Mouse (Mus musculus): ENCODE data around the gene Plcb3. TPM values are rescaled to one million over a fixed set of nuclear protein-coding genes. Genes with fewer than 3 reads are reported as not detected.
A peak's percentile ranks its signal among the peaks of the same experiment; 100 is the strongest.

The Plcb3 gene
- polyA plus RNA-seq, 1 experiment from 2014 or later, result 198 TPM

- ATAC-seq, result peak; percentile 56
These were observed 56.2 kb downstream of the Plcb3 start for GRCm38 (mm10) chr19:6919876-6920740.

GRCm38 (mm10) chr19:6919431-6919830, 56.8 kb downstream of the Plcb3 start:
- ATAC-seq, result no peak
- peaks cover 7% of the 10 kb centered on the region; the same call in 1 of the 2 replicates for H3K27me3 ChIP-seq (replicated peaks; ENCODE audit: control insufficient read depth, insufficient read depth, low read length)
- H3K36me3 ChIP-seq (ENCODE audit: control insufficient read depth, insufficient read depth, low read length), result 0 out of 2 replicates have a peak, but pooled peaks cover 2% of the 10 kb centered on the region
- H3K9me3 ChIP-seq (ENCODE audit: control insufficient read depth, low read length), result no peaks in the 10 kb centered on the region
- peak overlapping the region; percentile 85 for H3K4me2 ChIP-seq (ENCODE audit: low read depth, low read length)
- H3K4me1 ChIP-seq (ENCODE audit: control insufficient read depth, insufficient read depth, low read length), result peaks cover 22% of the 10 kb centered on the region
- peak overlapping the region; percentile 90 for H3K9ac ChIP-seq (ENCODE audit: low read depth, low read length)
- peak overlapping the region; percentile 86 for H3K4me3 ChIP-seq (ENCODE audit: low read length)
- H3K27ac ChIP-seq (ENCODE audit: low read length), result peak overlapping the region; percentile 98

More at GRCm38 (mm10) chr19:6919876-6920740, 56.2 kb downstream of the Plcb3 start:
- H3K36me3 ChIP-seq (ENCODE audit: control insufficient read depth, insufficient read depth, low read length), result 0 out of 2 replicates have a peak, but pooled peaks cover 2% of the 10 kb centered on the region
- H3K4me1 ChIP-seq (ENCODE audit: control insufficient read depth, insufficient read depth, low read length), result peaks cover 29% of the 10 kb centered on the region
- H3K27me3 ChIP-seq (replicated peaks; ENCODE audit: control insufficient read depth, insufficient read depth, low read length), result peaks cover 13% of the 10 kb centered on the region; the same call in 1 of the 2 replicates
- peak overlapping the region; percentile 90 for H3K9ac ChIP-seq (ENCODE audit: low read depth, low read length)
- 32% methylated on average over 8 of the region's 8 CpGs for WGBS
- no peaks in the 10 kb centered on the region for H3K9me3 ChIP-seq (ENCODE audit: control insufficient read depth, low read length)
- peak overlapping the region; percentile 86 for H3K4me3 ChIP-seq (ENCODE audit: low read length)
- H3K4me2 ChIP-seq (ENCODE audit: low read depth, low read length), result peak overlapping the region; percentile 85
- peak overlapping the region; percentile 98 for H3K27ac ChIP-seq (ENCODE audit: low read length)

GRCm38 (mm10) chr19:6918321-6918720, 57.9 kb downstream of the Plcb3 start:
- Histone ChIP-seq H3K9me3 (ENCODE audit: control insufficient read depth, low read length) (no peaks in the 10 kb centered on the region), H3K4me1 (ENCODE audit: control insufficient read depth, insufficient read depth, low read length) (peaks cover 22% of the 10 kb centered on the region), H3K36me3 (ENCODE audit: control insufficient read depth, insufficient read depth, low read length) (peaks cover 3% of the 10 kb centered on the region), H3K9ac (ENCODE audit: low read depth, low read length) (no peak overlapping the region), H3K4me2 (ENCODE audit: low read depth, low read length) (0 out of 2 replicates have a peak overlapping the region, but pooled peaks have one; percentile 4), H3K4me3 (ENCODE audit: low read length) (no peak overlapping the region), H3K27me3 (replicated peaks; ENCODE audit: control insufficient read depth, insufficient read depth, low read length) (peaks cover under 1% of the 10 kb centered on the region; the same call in 1 of the 2 replicates), H3K27ac (ENCODE audit: low read length) (peak overlapping the region; percentile 62; the same call in 1 of the 2 replicates)
- no peak for ATAC-seq
- WGBS, result 65% methylated on average over 4 of the region's 4 CpGs

DNA sequence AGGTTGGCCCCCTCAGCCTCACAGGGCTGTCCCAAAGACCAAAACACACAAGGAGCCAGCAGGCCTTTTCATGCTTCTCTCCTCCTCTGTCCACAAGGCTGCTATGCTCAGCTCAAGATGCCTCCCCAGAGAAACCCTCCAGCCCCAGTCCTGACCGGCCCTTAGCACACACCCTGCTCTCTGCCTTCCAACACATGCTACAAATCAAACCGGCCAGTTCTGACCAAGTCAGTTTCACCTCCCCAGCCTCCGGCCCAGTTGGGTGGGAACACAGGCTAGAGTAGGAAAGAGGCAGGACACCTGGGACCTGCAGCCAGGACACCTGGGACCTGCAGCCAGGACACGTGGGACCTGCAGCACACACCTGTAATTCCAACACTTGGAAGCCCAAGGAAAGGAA, 59.8 kb downstream of the Plcb3 start:
- WGBS, result 83% methylated on average over 4 of the region's 4 CpGs
- peaks cover 21% of the 10 kb centered on the region for H3K4me1 ChIP-seq (ENCODE audit: control insufficient read depth, insufficient read depth, low read length)
- H3K9me3 ChIP-seq (ENCODE audit: control insufficient read depth, low read length), result no peaks in the 10 kb centered on the region
- no peak overlapping the region for H3K9ac ChIP-seq (ENCODE audit: low read depth, low read length)
- H3K36me3 ChIP-seq (ENCODE audit: control insufficient read depth, insufficient read depth, low read length), result peaks cover 21% of the 10 kb centered on the region
- no peak for ATAC-seq
- H3K27me3 ChIP-seq (replicated peaks; ENCODE audit: control insufficient read depth, insufficient read depth, low read length), result no peaks in the 10 kb centered on the region
- no peak overlapping the region for H3K4me2 ChIP-seq (ENCODE audit: low read depth, low read length)
- no peak overlapping the region for H3K4me3 ChIP-seq (ENCODE audit: low read length)
- no peak overlapping the region for H3K27ac ChIP-seq (ENCODE audit: low read length)

DNA sequence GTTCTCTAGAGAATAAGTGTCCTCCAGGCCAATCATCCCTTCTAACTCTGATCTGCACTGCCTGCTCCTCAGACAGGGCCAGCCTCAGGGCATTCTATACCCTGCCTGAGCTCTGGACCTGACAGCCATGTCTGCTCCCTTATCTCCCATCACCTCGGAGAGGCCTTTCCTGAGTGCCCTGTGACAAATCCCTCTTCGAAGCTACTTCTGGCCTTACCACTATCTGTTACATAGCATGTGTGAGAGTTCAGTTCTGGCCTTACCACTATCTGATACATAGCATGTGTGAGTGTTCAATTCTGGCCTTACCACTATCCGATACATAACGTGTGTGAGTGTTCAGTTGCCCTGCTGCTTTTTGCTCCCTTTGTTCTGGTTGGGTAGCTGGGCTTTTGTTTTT, 61.0 kb downstream of the Plcb3 start:
- H3K4me3 ChIP-seq (ENCODE audit: low read length), result no peak overlapping the region
- no peaks in the 10 kb centered on the region for H3K27me3 ChIP-seq (replicated peaks; ENCODE audit: control insufficient read depth, insufficient read depth, low read length)
- no peak overlapping the region for H3K4me2 ChIP-seq (ENCODE audit: low read depth, low read length)
- H3K4me1 ChIP-seq (ENCODE audit: control insufficient read depth, insufficient read depth, low read length), result peaks cover 21% of the 10 kb centered on the region
- WGBS, result 84% methylated on average over 4 of the region's 4 CpGs
- H3K9ac ChIP-seq (ENCODE audit: low read depth, low read length), result no peak overlapping the region
- no peaks in the 10 kb centered on the region for H3K9me3 ChIP-seq (ENCODE audit: control insufficient read depth, low read length)
- H3K36me3 ChIP-seq (ENCODE audit: control insufficient read depth, insufficient read depth, low read length), result peaks cover 22% of the 10 kb centered on the region
- no peak for ATAC-seq
- H3K27ac ChIP-seq (ENCODE audit: low read length), result no peak overlapping the region

- Histone ChIP-seq H3K9ac (ENCODE audit: low read depth, low read length) (no peak overlapping the region), H3K4me3 (ENCODE audit: low read length) (no peak overlapping the region), H3K9me3 (ENCODE audit: control insufficient read depth, low read length) (no peaks in the 10 kb centered on the region), H3K4me1 (ENCODE audit: control insufficient read depth, insufficient read depth, low read length) (peaks cover 15% of the 10 kb centered on the region), H3K27ac (ENCODE audit: low read length) (no peak overlapping the region), H3K27me3 (replicated peaks; ENCODE audit: control insufficient read depth, insufficient read depth, low read length) (no peaks in the 10 kb centered on the region), H3K36me3 (ENCODE audit: control insufficient read depth, insufficient read depth, low read length) (peaks cover 22% of the 10 kb centered on the region), H3K4me2 (ENCODE audit: low read depth, low read length) (no peak overlapping the region)
- 94% methylated on average over 9 of the region's 9 CpGs for WGBS
- ATAC-seq, result no peak
These were observed 61.7 kb downstream of the Plcb3 start for GRCm38 (mm10) chr19:6914540-6914939.

DNA sequence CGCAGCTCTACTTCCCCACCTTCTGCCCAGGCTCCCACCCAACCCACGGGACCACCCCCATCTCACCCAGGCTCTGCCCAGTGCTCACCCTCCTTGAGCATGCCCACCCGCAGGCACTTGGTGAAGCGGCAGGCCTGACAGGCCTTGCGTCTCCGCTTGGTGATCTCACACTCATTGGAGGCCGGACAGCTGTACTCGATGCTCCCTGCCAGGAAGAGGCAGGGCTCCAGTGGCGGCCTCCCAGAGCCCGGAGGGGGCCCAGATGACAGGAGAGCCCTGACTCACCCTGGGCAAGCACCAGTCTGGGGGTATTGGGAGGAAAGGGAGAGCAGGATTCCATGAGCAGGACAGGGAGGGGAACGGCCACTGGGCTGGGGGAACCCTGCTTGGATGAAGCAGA, 62.3 kb downstream of the Plcb3 start:
- no peak for ATAC-seq
- Histone ChIP-seq H3K4me1 (ENCODE audit: control insufficient read depth, insufficient read depth, low read length) (peaks cover 15% of the 10 kb centered on the region), H3K36me3 (ENCODE audit: control insufficient read depth, insufficient read depth, low read length) (peaks cover 22% of the 10 kb centered on the region), H3K4me2 (ENCODE audit: low read depth, low read length) (no peak overlapping the region), H3K9me3 (ENCODE audit: control insufficient read depth, low read length) (no peaks in the 10 kb centered on the region), H3K27ac (ENCODE audit: low read length) (no peak overlapping the region), H3K9ac (ENCODE audit: low read depth, low read length) (peak overlapping the region; percentile 12; the same call in 1 of the 2 replicates), H3K4me3 (ENCODE audit: low read length) (no peak overlapping the region), H3K27me3 (replicated peaks; ENCODE audit: control insufficient read depth, insufficient read depth, low read length) (no peaks in the 10 kb centered on the region)
- 79% methylated on average over 11 of the region's 11 CpGs for WGBS

GRCm38 (mm10) chr19:6913036-6913435, 63.2 kb downstream of the Plcb3 start:
- no peak overlapping the region for H3K9ac ChIP-seq (ENCODE audit: low read depth, low read length)
- H3K9me3 ChIP-seq (ENCODE audit: control insufficient read depth, low read length), result no peaks in the 10 kb centered on the region
- peaks cover 20% of the 10 kb centered on the region for H3K4me1 ChIP-seq (ENCODE audit: control insufficient read depth, insufficient read depth, low read length)
- 81% methylated on average over 6 of the region's 6 CpGs for WGBS
- H3K27me3 ChIP-seq (replicated peaks; ENCODE audit: control insufficient read depth, insufficient read depth, low read length), result no peaks in the 10 kb centered on the region
- H3K27ac ChIP-seq (ENCODE audit: low read length), result no peak overlapping the region
- H3K36me3 ChIP-seq (ENCODE audit: control insufficient read depth, insufficient read depth, low read length), result peaks cover 22% of the 10 kb centered on the region
- no peak overlapping the region for H3K4me3 ChIP-seq (ENCODE audit: low read length)
- H3K4me2 ChIP-seq (ENCODE audit: low read depth, low read length), result no peak overlapping the region
- ATAC-seq, result no peak

DNA sequence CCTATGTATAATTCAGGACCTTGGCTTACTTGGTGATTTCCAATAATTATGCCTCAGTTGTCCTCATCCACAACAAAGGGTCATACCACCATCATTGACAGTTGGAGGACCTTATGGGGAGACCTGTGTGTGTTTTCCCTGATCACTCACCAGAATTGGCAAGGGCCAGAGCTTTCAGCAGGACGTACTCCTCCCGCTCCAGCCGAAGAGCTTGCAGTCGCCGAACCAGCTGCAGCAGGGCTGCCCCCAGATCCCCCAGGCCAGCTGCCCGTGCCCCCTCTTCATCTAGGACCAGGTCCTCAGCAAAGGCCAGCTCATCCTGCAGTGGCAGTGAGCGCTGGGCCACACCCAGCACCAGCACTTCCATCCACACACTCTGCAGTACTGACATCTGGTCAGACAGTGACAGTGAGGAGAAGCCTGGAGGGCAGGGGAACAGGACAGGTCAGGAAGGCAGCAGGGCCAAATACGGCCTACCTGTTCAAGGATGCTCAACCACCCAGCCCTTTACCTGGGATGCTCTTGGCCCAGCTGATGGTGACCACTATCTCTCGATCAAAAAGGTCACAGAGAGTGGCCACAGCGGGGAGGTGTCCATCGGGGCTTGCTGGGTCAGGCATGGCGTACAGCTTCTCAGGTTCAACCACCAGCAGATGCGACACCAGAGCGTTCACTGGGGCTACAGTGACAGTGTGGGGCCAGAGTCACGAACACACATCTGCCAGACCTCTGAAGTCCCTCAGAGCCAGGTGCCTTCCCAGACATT, 63.9 kb downstream of the Plcb3 start:
- no peak for ATAC-seq
- H3K4me3 ChIP-seq (ENCODE audit: low read length), result no peak overlapping the region
- no peak overlapping the region for H3K27ac ChIP-seq (ENCODE audit: low read length)
- WGBS, result 93% methylated on average over 15 of the region's 15 CpGs
- H3K27me3 ChIP-seq (replicated peaks; ENCODE audit: control insufficient read depth, insufficient read depth, low read length), result no peaks in the 10 kb centered on the region
- peaks cover 22% of the 10 kb centered on the region for H3K4me1 ChIP-seq (ENCODE audit: control insufficient read depth, insufficient read depth, low read length)
- no peak overlapping the region for H3K9ac ChIP-seq (ENCODE audit: low read depth, low read length)
- no peak overlapping the region for H3K4me2 ChIP-seq (ENCODE audit: low read depth, low read length)
- peaks cover 22% of the 10 kb centered on the region for H3K36me3 ChIP-seq (ENCODE audit: control insufficient read depth, insufficient read depth, low read length)
- no peaks in the 10 kb centered on the region for H3K9me3 ChIP-seq (ENCODE audit: control insufficient read depth, low read length)

Measured in intestine, embryonic 16.5 days (tissue).